Mouse (Mus musculus) adrenal gland, adult 10 weeks (tissue): Measurements from ENCODE around the gene F2. TPM values are rescaled to one million over a fixed set of nuclear protein-coding genes. Genes with fewer than 3 reads are reported as not detected.

Experiments used
- polyA plus RNA-seq: library from polyadenylated mRNA; stranded (reverse); fragments of 350-450 nt; fragmentation: Illumina TruSeq; extraction: RNeasy Lipid Tissue Mini Kit (QIAGEN cat#74804); gene quantifications from one replicate; pipeline ENCODE4 v1.2.3, GENCODE M21; 2014; ENCODE audit warnings: low read depth, low replicate concordance

F2 gene
- polyA plus RNA-seq: not detected

DNA sequence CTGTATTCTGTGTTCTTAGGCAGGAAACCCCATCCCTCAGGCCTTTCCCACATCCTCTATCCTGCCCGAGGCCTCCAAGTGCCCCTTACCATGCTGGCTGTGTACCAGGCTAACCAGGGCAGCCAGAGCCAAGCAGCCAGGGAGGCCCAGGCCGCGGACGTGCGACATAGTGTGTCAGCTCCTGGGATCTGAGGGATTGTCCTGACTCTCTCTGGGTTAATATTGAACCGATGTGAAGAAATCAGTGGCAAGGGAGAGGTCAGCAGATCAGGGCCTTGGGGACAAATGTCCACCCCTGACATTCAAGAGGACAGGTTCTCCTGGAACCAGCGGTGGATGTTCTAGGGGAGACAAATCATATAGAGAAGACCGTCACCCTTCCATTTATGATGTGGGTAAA lies at the start of gene F2:
TSS of gene F2 (minus strand) at position 186 of the 400 bp plus-strand sequence.

DNA sequence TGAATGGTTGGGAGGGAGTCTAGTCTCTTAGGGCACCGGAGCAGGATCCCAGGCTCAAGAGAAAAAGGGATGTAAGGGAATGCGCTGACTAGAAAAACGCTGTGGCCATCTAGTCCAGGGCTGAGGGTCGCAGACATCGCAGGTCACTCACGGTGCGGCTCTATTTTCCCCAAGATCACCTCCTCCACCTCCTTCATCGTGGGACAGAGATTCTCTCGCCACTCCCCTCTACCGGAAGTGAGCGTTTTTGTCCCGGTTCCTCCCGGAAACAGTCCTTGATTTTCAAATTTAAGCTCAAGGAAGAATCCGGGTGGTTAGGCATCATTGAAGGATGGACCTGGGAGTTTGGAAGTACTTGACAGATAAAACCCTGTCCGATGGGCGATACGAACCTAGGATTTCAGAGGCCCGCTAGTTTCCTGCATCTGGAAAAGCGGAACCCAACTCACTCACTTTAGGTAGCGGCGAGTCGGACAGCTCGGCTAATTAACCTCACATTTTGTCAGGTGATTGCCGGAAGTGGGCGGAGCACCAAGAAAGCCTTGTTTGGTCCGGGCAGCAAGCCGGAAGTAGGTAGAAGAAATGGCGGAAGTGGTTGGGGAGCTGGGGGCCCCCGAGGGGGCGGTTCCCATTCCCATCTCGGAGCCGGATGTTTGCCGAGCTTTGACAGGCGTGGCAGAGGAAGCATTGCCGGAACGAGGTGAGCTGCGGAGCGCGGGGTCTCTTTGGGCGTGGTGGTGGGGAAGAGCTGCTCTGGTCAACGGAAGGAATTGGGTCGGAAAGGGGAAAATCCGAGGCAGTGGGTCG lies 13.5 kb upstream of the F2 start, which contains the start of the genes Zfp408 and Arhgap1:
TSS of gene Zfp408 (minus strand) at position 239 of the 807 bp plus-strand sequence.
TSS of gene Arhgap1 (plus strand) at position 308 of the 807 bp plus-strand sequence.

Other genes starting within 250 kb of the F2 start
- gene 1110051M20Rik, start 191.7 kb downstream of the F2 start, polyA plus RNA-seq: 13.8 TPM
- gene Lrp4, start 178.9 kb downstream of the F2 start, polyA plus RNA-seq: 1.5 TPM
- 76.6 TPM for gene Ckap5, start 109.7 kb downstream of the F2 start, polyA plus RNA-seq
- gene Zfp408, start 13.4 kb upstream of the F2 start, polyA plus RNA-seq: 3.7 TPM
- 17.2 TPM for gene Arhgap1, start 13.4 kb upstream of the F2 start, polyA plus RNA-seq
- 37.1 TPM for gene Atg13, start 74.2 kb upstream of the F2 start, polyA plus RNA-seq
- 19.7 TPM for gene Harbi1, start 74.4 kb upstream of the F2 start, polyA plus RNA-seq
- 5.8 TPM for gene Ambra1, start 93.7 kb upstream of the F2 start, polyA plus RNA-seq